Mouse (Mus musculus) layer of hippocampus, postnatal 14 days (tissue): Measurements from ENCODE around the gene Nf1. TPM values are rescaled to one million over a fixed set of nuclear protein-coding genes. Genes with fewer than 3 reads are reported as not detected.
A peak's percentile ranks its signal among the peaks of the same experiment; 100 is the strongest.

Experiments used
- DNase-seq, 2 experiments: peaks; one replicate each; pipeline ENCODE4 v3.0.0; 2021 to 2022; ENCODE audit warnings: low spot score in 2 of 2, mixed read lengths in 1 of 2
- total RNA-seq, 2 experiments: library from RNA; stranded (reverse); gene quantifications; 2 replicates each; pipeline ENCODE4 v1.2.3; 2021

The Nf1 gene
- total RNA-seq, 2 experiments from 2014 or later: 111 to 119 TPM

GRCm38 (mm10) chr11:79457928-79458327, 118.4 kb downstream of the Nf1 start:
- no peak for DNase-seq

- no peak for DNase-seq
Observed at GRCm38 (mm10) chr11:79459846-79460245, 120.4 kb downstream of the Nf1 start.

GRCm38 (mm10) chr11:79460756-79461450, 121.4 kb downstream of the Nf1 start:
- DNase-seq: no peak

- no peak for DNase-seq
Observed at GRCm38 (mm10) chr11:79468097-79468496, 128.6 kb downstream of the Nf1 start.

- DNase-seq: no peak
Observed at GRCm38 (mm10) chr11:79483392-79483791, 143.9 kb downstream of the Nf1 start.

- DNase-seq: no peak
Observed at GRCm38 (mm10) chr11:79483876-79484528, 144.5 kb downstream of the Nf1 start.

- DNase-seq: no peak
Observed at GRCm38 (mm10) chr11:79484721-79485120, 145.2 kb downstream of the Nf1 start.

GRCm38 (mm10) chr11:79494976-79495800, 155.7 kb downstream of the Nf1 start:
- peak in 1 of 2 experiments; percentile 70 for DNase-seq

GRCm38 (mm10) chr11:79502917-79503316, 163.4 kb downstream of the Nf1 start:
- DNase-seq: peak in 1 of 2 experiments; percentile 49

GRCm38 (mm10) chr11:79503845-79504244, 164.4 kb downstream of the Nf1 start, which contains the start of gene Omg:
Omg (minus strand) TSS chr11:79504084.
- DNase-seq: peak; percentile 41 to 74

GRCm38 (mm10) chr11:79504506-79504905, 165.0 kb downstream of the Nf1 start:
- DNase-seq: no peak

- DNase-seq: no peak
Observed at GRCm38 (mm10) chr11:79511970-79512369, 172.5 kb downstream of the Nf1 start.

- DNase-seq: no peak
Observed at GRCm38 (mm10) chr11:79515331-79515730, 175.8 kb downstream of the Nf1 start.

GRCm38 (mm10) chr11:79515798-79516197, 176.3 kb downstream of the Nf1 start:
- DNase-seq: no peak

- no peak for DNase-seq
Observed at GRCm38 (mm10) chr11:79519299-79519698, 179.8 kb downstream of the Nf1 start.

GRCm38 (mm10) chr11:79519878-79520291, 180.4 kb downstream of the Nf1 start:
- no peak for DNase-seq

GRCm38 (mm10) chr11:79520772-79521171, 181.3 kb downstream of the Nf1 start:
- DNase-seq: no peak

GRCm38 (mm10) chr11:79521930-79522329, 182.4 kb downstream of the Nf1 start:
- DNase-seq: no peak

- no peak for DNase-seq
Observed at GRCm38 (mm10) chr11:79522944-79523343, 183.5 kb downstream of the Nf1 start.

GRCm38 (mm10) chr11:79523560-79524309, 184.2 kb downstream of the Nf1 start, which contains the start of gene Evi2b:
Evi2b (minus strand) TSS chr11:79523762.
- DNase-seq: no peak

- no peak for DNase-seq
Observed at GRCm38 (mm10) chr11:79524310-79524575, 184.8 kb downstream of the Nf1 start.
